8 mouse cellular contexts compared by ENCODE assay signal in the genomic region with DNA sequence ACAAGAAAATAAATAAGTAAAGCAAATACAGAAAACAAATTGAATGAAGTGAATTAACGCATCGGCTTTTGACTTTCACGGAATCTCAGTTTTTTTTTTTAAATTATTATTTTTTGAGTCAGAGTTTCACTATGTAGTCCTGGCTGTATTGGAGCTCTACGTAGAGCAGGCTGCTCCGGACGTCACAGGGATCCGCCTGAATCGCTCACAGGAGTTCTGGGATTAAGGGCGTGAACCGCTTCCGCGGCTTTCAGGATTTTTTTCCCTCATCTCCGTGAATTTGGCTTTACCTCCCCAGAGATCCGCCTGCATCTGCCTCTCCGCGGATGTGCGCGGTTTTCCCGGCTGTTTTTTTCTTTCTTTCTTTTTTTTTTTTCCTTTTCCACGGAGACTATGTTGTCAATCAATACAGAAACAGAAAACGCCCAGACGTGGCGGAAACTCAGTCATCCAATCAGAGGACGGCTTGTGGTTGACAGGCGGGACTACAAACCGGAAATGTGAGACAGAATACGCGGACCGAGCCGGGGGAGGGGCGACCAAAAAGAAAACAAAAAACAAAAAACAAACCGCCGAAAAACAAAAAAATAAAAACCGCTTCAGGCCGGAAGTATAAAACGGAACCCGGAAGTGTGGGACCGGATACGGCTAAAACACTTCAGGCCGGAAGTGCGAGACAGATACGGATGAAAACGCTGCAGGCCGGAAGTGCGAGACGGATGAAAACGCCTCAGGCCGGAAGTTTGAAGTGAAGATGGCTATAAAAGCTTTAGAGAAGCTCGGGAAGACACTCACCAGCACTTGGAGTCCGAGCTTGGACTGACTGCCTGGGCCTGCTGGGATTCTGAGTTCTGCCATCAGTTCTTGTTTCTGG. TPM values are rescaled to one million over a fixed set of nuclear protein-coding genes. Genes with fewer than 3 reads are reported as not detected.
DNase-seq lines count a peak whose midpoint lies in the region; ATAC-seq and TF ChIP-seq lines count a peak whose summit lies in the region.

A gene (plus strand): TSS at position 208 of the 874 bp plus-strand sequence.

- 1% methylated on average over 50 of the region's 50 CpGs for WGBS in embryonic facial prominence, embryonic 14.5 days
- WGBS in heart, adult 2 months, result under 1% methylated on average over 50 of the region's 50 CpGs
- whole genome bisulfite sequencing in limb, embryonic 13.5 days, result under 1% methylated on average over 50 of the region's 50 CpGs
- under 1% methylated on average over 50 of the region's 50 CpGs for WGBS in midbrain, embryonic 16.5 days

- no peaks in the 10 kb centered on the region for H3K79me2 ChIP-seq in heart, adult 2 months (replicated peaks; ENCODE audit: control insufficient read depth, insufficient read depth, low read length)

- no peak for TF ChIP-seq CTCF in heart, adult 2 months (IDR thresholded peaks at IDR 0.05)

- H3K9me3 ChIP-seq in embryonic facial prominence, embryonic 14.5 days (ENCODE audit: control insufficient read depth, low read length), result peaks cover 15% of the 10 kb centered on the region
- no peaks in the 10 kb centered on the region for H3K9me3 ChIP-seq in limb, embryonic 13.5 days
- no peaks in the 10 kb centered on the region for H3K9me3 ChIP-seq in midbrain, embryonic 16.5 days (replicated peaks; ENCODE audit: control insufficient read depth, low read length, poor library complexity, severe bottlenecking)

- H3K9ac ChIP-seq in embryonic facial prominence, embryonic 14.5 days (ENCODE audit: low read depth, low read length), result peak within 1 kb of the TSS; percentile 68
- H3K9ac ChIP-seq in heart, adult 2 months (ENCODE audit: low read depth, low read length), result peak within 1 kb of the TSS; percentile 55
- H3K9ac ChIP-seq in limb, embryonic 13.5 days, result peak within 1 kb of the TSS; percentile 59
- H3K9ac ChIP-seq in midbrain, embryonic 16.5 days (ENCODE audit: low read depth, low read length), result peak within 1 kb of the TSS; percentile 55

- DNase-seq in 3134 (ENCODE audit: extremely low read depth, insufficient read length, low spot score), result peak; percentile 83
- DNase-seq in adrenal gland, postnatal 4 days (ENCODE audit: low spot score in 2 of 2), result peak; percentile 68 to 78
- DNase-seq in embryonic facial prominence, embryonic 14.5 days (ENCODE audit: low spot score), result peak; percentile 96
- peak; percentile 91 to 92 for DNase-seq in heart, adult 2 months
- peak; percentile 91 to 94 for DNase-seq in kidney, adult 8-10 months
- peak; percentile 76 to 89 for DNase-seq in spleen, postnatal 10 days (ENCODE audit: low spot score in 2 of 2)

- ATAC-seq in embryonic facial prominence, embryonic 14.5 days (ENCODE audit: low read depth), result peak; percentile 95
- peak; percentile 96 for ATAC-seq in limb, embryonic 13.5 days (ENCODE audit: low FRiP score, low read depth)
- ATAC-seq in midbrain, embryonic 16.5 days, result peak; percentile 95

- intact Hi-C loops in heart, adult 2 months (cut with DNase I), result no loop called here

- peak; percentile 46; the same call in 1 of the 2 replicates for TF ChIP-seq EP300 in heart, adult 2 months (IDR thresholded peaks at IDR 0.05; ENCODE audit: insufficient read depth, low read depth, low read length)

- H3K36me3 ChIP-seq in embryonic facial prominence, embryonic 14.5 days (ENCODE audit: control insufficient read depth, insufficient read depth, low read length), result peaks cover 38% of the 10 kb centered on the region
- H3K36me3 ChIP-seq in heart, adult 2 months (ENCODE audit: control insufficient read depth, insufficient read depth, low read length), result peaks cover 5% of the 10 kb centered on the region
- H3K36me3 ChIP-seq in limb, embryonic 13.5 days, result peaks cover 33% of the 10 kb centered on the region
- H3K36me3 ChIP-seq in midbrain, embryonic 16.5 days (ENCODE audit: control insufficient read depth, insufficient read depth, low read length), result peaks cover 22% of the 10 kb centered on the region

- H3K27ac ChIP-seq in embryonic facial prominence, embryonic 14.5 days (replicated peaks; ENCODE audit: low read depth, low read length), result peak within 1 kb of the TSS; percentile 83
- H3K27ac ChIP-seq in heart, adult 2 months, result peak within 1 kb of the TSS; percentile 89
- H3K27ac ChIP-seq in limb, embryonic 13.5 days, result peak within 1 kb of the TSS; percentile 83
- peak within 1 kb of the TSS; percentile 86 for H3K27ac ChIP-seq in midbrain, embryonic 16.5 days (ENCODE audit: low read length)

- no peaks in the 10 kb centered on the region for H3K27me3 ChIP-seq in embryonic facial prominence, embryonic 14.5 days (replicated peaks; ENCODE audit: control insufficient read depth, insufficient read depth, low read length)
- H3K27me3 ChIP-seq in heart, adult 2 months (ENCODE audit: control insufficient read depth, insufficient read depth, low read length), result no peaks in the 10 kb centered on the region
- no peaks in the 10 kb centered on the region for H3K27me3 ChIP-seq in limb, embryonic 13.5 days
- no peaks in the 10 kb centered on the region; the same call in 1 of the 2 replicates for H3K27me3 ChIP-seq in midbrain, embryonic 16.5 days (ENCODE audit: control insufficient read depth, insufficient read depth, low read depth, low read length)

- TF ChIP-seq POLR2A in heart, adult 2 months (IDR thresholded peaks at IDR 0.05; ENCODE audit: insufficient read depth, low read depth, low read length), result peak; percentile 62

- peak within 1 kb of the TSS; percentile 55 for H3K4me2 ChIP-seq in embryonic facial prominence, embryonic 14.5 days (ENCODE audit: low read depth, low read length)
- peak within 1 kb of the TSS; percentile 55 for H3K4me2 ChIP-seq in limb, embryonic 13.5 days (replicated peaks)
- H3K4me2 ChIP-seq in midbrain, embryonic 16.5 days (ENCODE audit: low read length), result peak within 1 kb of the TSS; percentile 62

- 0 out of 2 replicates have a peak, but pooled peaks cover 3% of the 10 kb centered on the region for H3K4me1 ChIP-seq in embryonic facial prominence, embryonic 14.5 days (ENCODE audit: control insufficient read depth, insufficient read depth, low read length)
- H3K4me1 ChIP-seq in heart, adult 2 months (ENCODE audit: control insufficient read depth, insufficient read depth, low read length), result peaks cover 3% of the 10 kb centered on the region; the same call in 1 of the 2 replicates
- 0 out of 2 replicates have a peak, but pooled peaks cover 4% of the 10 kb centered on the region for H3K4me1 ChIP-seq in limb, embryonic 13.5 days
- peaks cover 5% of the 10 kb centered on the region for H3K4me1 ChIP-seq in midbrain, embryonic 16.5 days (ENCODE audit: control insufficient read depth, insufficient read depth, low read length)

- peak within 1 kb of the TSS; percentile 53 for H3K4me3 ChIP-seq in embryonic facial prominence, embryonic 14.5 days (ENCODE audit: low read depth, low read length)
- H3K4me3 ChIP-seq in heart, adult 2 months, result peak within 1 kb of the TSS; percentile 57
- H3K4me3 ChIP-seq in limb, embryonic 13.5 days, result peak within 1 kb of the TSS; percentile 58
- peak within 1 kb of the TSS; percentile 54 for H3K4me3 ChIP-seq in midbrain, embryonic 16.5 days (ENCODE audit: low read depth, low read length)

RNA-seq across cellular contexts. Expression of the gene that starts here (rescaled TPM):
- 10 to 100 TPM; 13.2 to 17.9 TPM for total RNA-seq in adrenal gland, postnatal 4 days (2021)
- polyA plus RNA-seq in embryonic facial prominence, embryonic 14.5 days (2014; fragmentation: Nextera tagmentation; extraction: Ambion mirVana), result 8.8 and 12.1 TPM in 2 replicates
- 1 to 10 TPM; 8.0 to 8.4 TPM for total RNA-seq in heart, adult 2 months (2021)
- 4.1 and 10.9 TPM in 2 replicates for polyA plus RNA-seq in heart, adult 2 months (2012; rRNA removed)
- 22.3 and 24.3 TPM in 2 replicates for polyA plus RNA-seq in limb, embryonic 13.5 days (2015; fragmentation: Nextera tagmentation; extraction: Ambion mirVana)
- polyA plus RNA-seq in midbrain, embryonic 16.5 days (2015; fragmentation: Nextera tagmentation; extraction: Ambion mirVana), result 25.2 and 27.0 TPM in 2 replicates

Comparison
In these comparisons a context has a peak if more than half of its experiments do, and no peak if none do; other contexts are left out.
1. Peak in every context shown above with its lines: DNase-seq, ATAC-seq, H3K4me3 ChIP-seq and H3K27ac ChIP-seq.